Mouse (Mus musculus): ENCODE measurements around the gene Fam69a. TPM values are rescaled to one million over a fixed set of nuclear protein-coding genes. Genes with fewer than 3 reads are reported as not detected.

Fam69a gene
- total and polyA plus RNA-seq, 2 experiments from 2014 or later = 28.8 to 79.5 TPM

GRCm38 (mm10) chr5:107910084-107910616 is 76.7 kb downstream of the Fam69a start:
- H3K36me3 ChIP-seq (ENCODE audit: insufficient read depth, low read length) = peaks cover 48% of the 10 kb centered on the region

GRCm38 (mm10) chr5:107909668-107910067 is 77.2 kb downstream of the Fam69a start:
- H3K9me3 ChIP-seq (ENCODE audit: low read length) = no peaks in the 10 kb centered on the region
- H3K36me3 ChIP-seq (ENCODE audit: insufficient read depth, low read length) = peaks cover 52% of the 10 kb centered on the region
- H3K27me3 ChIP-seq (ENCODE audit: insufficient read depth, low read length) = no peaks in the 10 kb centered on the region
- TF ChIP-seq CTCF (IDR thresholded peaks at IDR 0.05; ENCODE audit: low read depth) = no peak
- no peak for DNase-seq (ENCODE audit: low spot score)
- no peak overlapping the region for H3K27ac ChIP-seq
- no peak overlapping the region for H3K9ac ChIP-seq (replicated peaks; ENCODE audit: low read length)
- no peaks in the 10 kb centered on the region for H3K4me1 ChIP-seq (ENCODE audit: insufficient read depth, low read length)
- no peak overlapping the region for H3K4me2 ChIP-seq (ENCODE audit: low read depth, low read length)
- H3K4me3 ChIP-seq (ENCODE audit: low read length) = no peak overlapping the region
- no peak for ATAC-seq
- 86% methylated on average over 3 of the region's 3 CpGs for WGBS

More at GRCm38 (mm10) chr5:107910084-107910616, 76.7 kb downstream of the Fam69a start:
- ATAC-seq (no peak), DNase-seq (ENCODE audit: low spot score) (no peak)
- WGBS = 59% methylated on average over 5 of the region's 5 CpGs
- H3K4me2 ChIP-seq (ENCODE audit: low read depth, low read length) = no peak overlapping the region
- H3K9ac ChIP-seq (replicated peaks; ENCODE audit: low read length) = no peak overlapping the region
- no peak for TF ChIP-seq CTCF (IDR thresholded peaks at IDR 0.05; ENCODE audit: low read depth)
- H3K9me3 ChIP-seq (ENCODE audit: low read length) = no peaks in the 10 kb centered on the region
- H3K27ac ChIP-seq = no peak overlapping the region
- no peak overlapping the region for H3K4me3 ChIP-seq (ENCODE audit: low read length)
- H3K4me1 ChIP-seq (ENCODE audit: insufficient read depth, low read length) = no peaks in the 10 kb centered on the region
- H3K27me3 ChIP-seq (ENCODE audit: insufficient read depth, low read length) = no peaks in the 10 kb centered on the region

- no peak for DNase-seq (ENCODE audit: low spot score)
- Histone ChIP-seq H3K9me3 (ENCODE audit: low read length) (no peaks in the 10 kb centered on the region), H3K27ac (no peak overlapping the region), H3K4me3 (ENCODE audit: low read length) (no peak overlapping the region), H3K4me2 (ENCODE audit: low read depth, low read length) (no peak overlapping the region), H3K4me1 (ENCODE audit: insufficient read depth, low read length) (no peaks in the 10 kb centered on the region), H3K27me3 (ENCODE audit: insufficient read depth, low read length) (no peaks in the 10 kb centered on the region), H3K9ac (replicated peaks; ENCODE audit: low read length) (no peak overlapping the region), H3K36me3 (ENCODE audit: insufficient read depth, low read length) (peaks cover 61% of the 10 kb centered on the region)
- no peak for ATAC-seq
- no peak for TF ChIP-seq CTCF (IDR thresholded peaks at IDR 0.05; ENCODE audit: low read depth)
- WGBS = 89% methylated on average over 2 of the region's 2 CpGs
These were observed 78.3 kb downstream of the Fam69a start for GRCm38 (mm10) chr5:107908514-107909110.

- H3K4me1 ChIP-seq (ENCODE audit: insufficient read depth, low read length) = peaks cover 4% of the 10 kb centered on the region; the same call in 1 of the 2 replicates
- no peak overlapping the region for H3K9ac ChIP-seq (replicated peaks; ENCODE audit: low read length)
- H3K27ac ChIP-seq = no peak overlapping the region
- no peak overlapping the region for H3K4me3 ChIP-seq (ENCODE audit: low read length)
- no peak overlapping the region for H3K4me2 ChIP-seq (ENCODE audit: low read depth, low read length)
- H3K9me3 ChIP-seq (ENCODE audit: low read length) = no peaks in the 10 kb centered on the region
- no peak for ATAC-seq
- H3K27me3 ChIP-seq (ENCODE audit: insufficient read depth, low read length) = no peaks in the 10 kb centered on the region
- WGBS = 77% methylated on average over 3 of the region's 3 CpGs
- TF ChIP-seq CTCF (IDR thresholded peaks at IDR 0.05; ENCODE audit: low read depth) = no peak
- DNase-seq (ENCODE audit: low spot score) = no peak
- peaks cover 54% of the 10 kb centered on the region for H3K36me3 ChIP-seq (ENCODE audit: insufficient read depth, low read length)
These were observed 82.6 kb downstream of the Fam69a start for GRCm38 (mm10) chr5:107904325-107904724.

- Histone ChIP-seq H3K27ac (peak overlapping the region; percentile 91), H3K27me3 (ENCODE audit: insufficient read depth, low read length) (no peaks in the 10 kb centered on the region), H3K9me3 (ENCODE audit: low read length) (no peaks in the 10 kb centered on the region), H3K36me3 (ENCODE audit: insufficient read depth, low read length) (peaks cover 24% of the 10 kb centered on the region), H3K9ac (replicated peaks; ENCODE audit: low read length) (peak overlapping the region; percentile 95), H3K4me2 (ENCODE audit: low read depth, low read length) (peak overlapping the region; percentile 65), H3K4me1 (ENCODE audit: insufficient read depth, low read length) (peaks cover 4% of the 10 kb centered on the region; the same call in 1 of the 2 replicates), H3K4me3 (ENCODE audit: low read length) (peak overlapping the region; percentile 99)
- ATAC-seq = peak; percentile 57
- TF ChIP-seq CTCF (IDR thresholded peaks at IDR 0.05; ENCODE audit: low read depth) = no peak
- 0% methylated on average over 23 of the region's 23 CpGs for WGBS
- DNase-seq (ENCODE audit: low spot score) = no peak
These were observed 85.8 kb downstream of the Fam69a start for GRCm38 (mm10) chr5:107901014-107901615.

GRCm38 (mm10) chr5:107900206-107901013 is 86.5 kb downstream of the Fam69a start, which contains the start of gene Rpl5:
TSS of gene Rpl5 (plus strand) at chr5:107900502.
- Histone ChIP-seq H3K4me2 (ENCODE audit: low read depth, low read length) (peak within 1 kb of the TSS; percentile 65), H3K4me1 (ENCODE audit: insufficient read depth, low read length) (peaks cover 4% of the 10 kb centered on the region; the same call in 1 of the 2 replicates), H3K9me3 (ENCODE audit: low read length) (no peaks in the 10 kb centered on the region), H3K27ac (peak within 1 kb of the TSS; percentile 91), H3K9ac (replicated peaks; ENCODE audit: low read length) (peak within 1 kb of the TSS; percentile 95), H3K4me3 (ENCODE audit: low read length) (peak within 1 kb of the TSS; percentile 99), H3K36me3 (ENCODE audit: insufficient read depth, low read length) (peaks cover 17% of the 10 kb centered on the region), H3K27me3 (ENCODE audit: insufficient read depth, low read length) (no peaks in the 10 kb centered on the region)
- WGBS = 4% methylated on average over 66 of the region's 66 CpGs
- TF ChIP-seq CTCF (IDR thresholded peaks at IDR 0.05; ENCODE audit: low read depth) = peak; percentile 98
- DNase-seq (ENCODE audit: low spot score) = peak; percentile 98
- peak; percentile 97 for ATAC-seq

Data from hindbrain, postnatal 0 days (tissue).